Mouse (Mus musculus) spleen, postnatal 4 days (tissue): ENCODE data around the gene Rhebl1.

Source experiments
- DNase-seq, 2 experiments: peaks; one replicate each; pipeline ENCODE4 v3.0.0; 2022; ENCODE audit warnings: low spot score in 2 of 2

Gene Rhebl1

DNA sequence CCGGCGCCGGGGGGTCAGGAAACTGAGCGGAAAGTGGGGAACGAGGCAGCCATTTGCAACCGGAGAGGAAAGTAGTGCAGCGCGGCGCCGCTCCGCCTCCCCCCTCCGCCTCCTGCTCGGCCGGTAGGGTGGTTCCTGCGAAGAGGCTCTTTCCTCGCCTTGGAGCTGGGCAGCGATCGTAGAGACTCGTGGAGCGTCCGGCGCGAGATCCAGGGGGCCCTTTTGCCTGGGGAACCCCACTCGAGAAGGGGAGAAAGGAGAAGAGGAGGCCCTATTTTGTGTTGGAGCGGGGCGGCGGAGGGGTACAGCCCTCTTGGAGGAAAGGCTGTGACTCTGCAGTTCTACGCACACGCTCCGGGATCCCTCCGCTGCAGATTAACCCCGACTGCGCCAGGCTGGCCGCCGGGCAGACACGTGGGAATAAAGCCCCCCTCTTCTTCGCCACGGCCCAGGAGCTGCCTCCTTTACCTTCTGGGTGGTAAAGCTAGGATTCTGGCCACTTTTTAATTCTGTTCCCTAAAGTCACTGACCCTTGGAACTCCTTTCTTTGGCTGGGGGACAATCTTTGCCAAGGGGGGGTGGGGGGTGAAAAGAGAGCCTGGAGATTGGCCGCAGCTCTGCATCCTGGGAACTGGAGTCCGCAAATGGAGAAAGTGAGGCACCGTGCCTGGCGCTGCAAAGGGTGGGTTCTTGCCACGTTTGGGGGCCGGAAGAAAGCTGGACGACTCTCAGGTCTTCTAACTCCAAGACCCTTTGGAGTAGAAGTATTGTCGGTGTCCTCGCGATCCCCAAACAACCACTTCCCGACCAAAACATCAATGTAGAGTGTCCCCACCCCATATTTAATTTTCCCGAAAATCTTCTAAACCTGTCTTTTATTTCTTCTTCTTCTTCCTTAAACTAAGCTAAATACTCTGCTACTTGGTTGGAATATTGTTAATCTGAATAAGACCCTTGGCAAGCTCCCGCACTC is 22.1 kb downstream of the Rhebl1 start:
- DNase-seq: peak; percentile 89 to 94

DNA sequence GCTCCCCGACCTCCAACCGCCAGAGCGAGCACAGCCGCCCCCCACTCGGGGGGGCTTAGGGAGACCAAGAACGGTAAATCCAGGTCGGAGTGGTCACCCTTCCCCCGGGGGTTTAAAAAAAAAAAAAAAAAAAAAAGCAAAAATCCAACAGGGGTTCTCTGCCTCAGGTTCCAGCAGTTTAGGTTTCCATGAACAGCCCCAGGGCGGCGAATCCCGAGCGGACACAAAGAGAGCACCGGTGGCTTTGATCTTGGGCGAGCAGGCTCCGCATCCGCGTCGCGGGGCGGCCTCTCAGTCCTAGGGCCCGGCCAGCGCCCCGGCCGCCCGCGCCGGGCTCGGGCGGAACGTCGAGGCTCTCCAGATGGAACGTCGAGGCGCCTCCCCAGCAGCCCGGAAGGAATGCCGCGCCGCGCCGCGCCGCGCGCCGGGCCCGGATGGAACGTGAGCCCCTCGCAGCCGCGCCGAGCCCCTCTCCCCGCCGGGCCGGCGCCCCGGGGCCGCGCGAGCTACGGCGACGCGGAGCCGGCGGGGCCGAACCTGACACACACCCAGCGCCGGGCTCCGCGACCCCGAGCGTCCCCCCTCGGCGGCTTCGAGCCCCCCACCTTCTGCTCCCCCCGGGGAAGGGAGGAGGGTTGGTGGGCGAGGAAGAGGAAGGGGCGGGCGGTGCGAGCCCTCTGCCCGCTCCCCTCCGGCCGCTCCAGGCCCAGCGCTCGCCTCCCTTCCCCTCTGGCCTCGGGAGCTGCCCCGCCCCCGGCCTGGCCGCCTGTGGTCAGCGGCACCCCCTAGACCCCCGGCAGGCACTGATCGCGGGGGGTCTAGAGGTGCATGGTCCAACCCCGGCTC is 23.0 kb downstream of the Rhebl1 start, which contains the start of gene Kmt2d:
Gene Kmt2d, minus strand, starts transcription at position 135 of the 846 bp plus-strand sequence.
- DNase-seq: peak; percentile 45 to 80

DNA sequence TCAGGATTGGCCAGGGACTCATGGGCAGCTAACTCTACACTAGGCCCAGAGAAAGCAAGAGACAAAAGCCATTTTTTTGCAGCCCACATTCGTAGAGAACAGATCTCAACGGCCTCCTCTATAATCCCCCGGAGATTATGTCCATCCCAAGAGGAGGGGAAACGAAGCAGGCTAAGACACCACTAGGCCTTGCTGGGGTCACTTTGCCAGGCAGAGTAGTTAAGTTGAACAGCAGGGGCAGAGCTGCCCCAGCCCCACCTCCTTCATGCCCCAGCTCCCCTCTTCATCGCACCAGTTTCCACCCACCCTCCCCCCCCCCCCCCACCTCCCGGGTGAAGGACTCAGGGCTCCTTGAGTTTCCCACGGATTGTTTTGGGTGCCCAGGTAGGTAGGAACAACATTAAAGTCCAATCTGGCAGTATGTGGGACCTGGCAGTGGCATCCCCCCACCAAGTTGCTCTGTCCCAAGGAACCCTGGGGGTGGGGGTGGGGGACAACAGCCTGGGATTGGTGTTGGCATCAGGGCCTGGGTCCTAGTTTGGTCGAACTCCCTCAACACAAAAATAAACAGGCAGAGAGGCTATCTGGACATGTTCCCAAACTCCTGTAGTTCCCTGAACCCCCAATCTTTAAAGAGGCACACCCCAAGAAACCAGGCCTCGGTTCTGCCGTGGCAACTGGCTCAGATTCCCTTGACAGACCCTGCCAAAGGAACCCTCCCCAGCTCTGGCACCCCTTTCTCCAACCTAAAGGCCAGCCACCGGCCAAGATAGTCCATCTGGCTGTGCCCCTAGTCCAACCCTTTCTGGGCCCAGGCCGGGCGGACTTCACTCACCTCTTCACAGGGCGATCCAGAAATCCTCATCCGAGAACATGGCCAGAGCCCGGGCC is 23.9 kb downstream of the Rhebl1 start:
- DNase-seq: peak in 1 of 2 experiments; percentile 79

DNA sequence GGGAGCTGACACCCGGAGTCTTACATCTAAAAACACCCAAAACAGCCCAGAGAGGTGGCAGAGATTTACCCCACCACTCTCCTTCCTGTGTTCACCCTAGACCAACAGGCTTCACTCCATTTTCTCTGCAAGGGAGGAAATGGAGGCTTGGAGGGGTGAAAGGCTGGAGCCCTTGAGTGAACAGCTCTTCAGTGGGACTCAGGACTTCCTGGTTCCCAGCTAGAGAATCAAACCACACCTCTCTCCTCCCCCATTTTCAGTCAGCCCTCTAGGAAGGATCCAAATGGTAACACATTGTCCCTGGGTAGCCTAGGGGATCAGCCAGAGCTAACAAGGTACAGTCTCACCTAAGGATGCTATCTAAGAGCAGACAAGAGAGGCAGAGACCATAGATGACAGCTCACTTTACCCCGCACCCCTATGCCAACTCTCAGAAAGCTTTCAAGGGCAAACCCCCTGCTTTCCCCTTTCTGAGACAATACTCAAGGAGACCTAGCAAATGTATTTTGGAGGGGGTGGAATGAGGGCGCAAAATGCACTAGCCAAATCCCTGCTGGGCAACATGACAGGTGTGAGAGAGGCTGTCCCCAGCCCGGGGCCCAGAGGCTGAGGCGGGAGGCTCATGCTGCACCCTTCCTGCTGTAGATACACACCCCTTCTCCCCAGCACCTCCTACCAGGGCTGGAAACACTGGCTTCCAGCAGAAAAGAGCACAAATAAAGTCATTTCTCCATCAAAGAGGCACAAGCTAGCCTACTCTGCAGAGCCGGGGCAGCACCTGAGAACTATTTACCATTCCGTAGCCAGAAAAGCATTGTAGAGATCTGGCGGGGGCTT is 24.8 kb downstream of the Rhebl1 start:
- peak in 1 of 2 experiments; percentile 70 for DNase-seq

DNA sequence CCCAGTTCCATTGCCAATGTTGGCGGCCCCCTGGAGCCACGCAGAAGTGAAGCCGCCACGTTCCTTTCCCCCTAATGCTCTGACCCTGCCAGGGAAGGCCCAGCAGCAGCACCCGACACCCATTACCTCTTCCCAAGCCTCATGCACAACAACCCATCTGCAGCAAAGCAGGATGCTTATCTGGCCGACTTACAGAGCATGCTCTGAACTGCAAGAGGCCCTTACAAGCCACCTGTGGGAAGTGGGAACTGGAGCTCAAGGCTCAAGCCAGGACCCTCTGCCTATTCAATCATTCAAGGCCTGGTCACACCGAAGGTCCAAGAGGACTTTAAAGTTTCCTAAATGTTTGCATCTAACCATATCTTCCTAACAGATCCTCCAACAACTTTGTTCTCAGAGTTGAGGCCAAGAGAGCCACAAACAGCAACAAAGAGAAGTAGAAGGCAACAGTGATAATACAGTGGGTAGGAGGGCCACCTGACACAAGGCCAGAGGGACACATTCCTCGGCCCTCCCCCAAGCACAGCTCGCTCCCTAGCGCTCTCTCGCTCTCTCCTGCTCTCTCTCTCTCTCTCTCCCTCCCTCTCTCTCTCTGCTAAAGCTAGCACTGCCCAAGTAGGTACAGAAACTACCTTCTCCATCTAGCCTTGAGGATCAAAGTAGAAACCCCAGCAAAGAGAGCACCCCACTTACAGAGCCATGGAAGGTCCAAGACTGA is 25.8 kb downstream of the Rhebl1 start:
- peak in 1 of 2 experiments; percentile 63 for DNase-seq

DNA sequence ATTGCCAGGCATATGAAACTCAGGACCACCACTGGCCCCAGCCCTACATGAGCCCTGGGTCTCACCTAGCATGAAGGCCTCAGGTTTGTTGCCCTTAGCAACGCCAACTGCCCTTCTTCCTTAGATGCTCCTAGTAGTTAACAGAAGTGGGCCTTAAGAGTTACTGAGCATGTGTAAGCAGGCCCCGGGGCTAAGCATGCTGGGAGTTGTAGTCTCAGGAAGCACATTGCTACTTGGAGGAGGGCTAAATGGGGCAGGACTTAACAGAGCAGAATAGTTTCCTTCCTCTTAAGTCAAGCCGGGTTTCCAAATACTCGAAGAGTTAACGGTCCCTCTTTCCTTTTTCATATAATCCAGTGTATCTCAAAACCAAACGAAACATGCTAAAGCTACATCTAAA is 27.0 kb downstream of the Rhebl1 start:
- DNase-seq: peak; percentile 63 to 80

DNA sequence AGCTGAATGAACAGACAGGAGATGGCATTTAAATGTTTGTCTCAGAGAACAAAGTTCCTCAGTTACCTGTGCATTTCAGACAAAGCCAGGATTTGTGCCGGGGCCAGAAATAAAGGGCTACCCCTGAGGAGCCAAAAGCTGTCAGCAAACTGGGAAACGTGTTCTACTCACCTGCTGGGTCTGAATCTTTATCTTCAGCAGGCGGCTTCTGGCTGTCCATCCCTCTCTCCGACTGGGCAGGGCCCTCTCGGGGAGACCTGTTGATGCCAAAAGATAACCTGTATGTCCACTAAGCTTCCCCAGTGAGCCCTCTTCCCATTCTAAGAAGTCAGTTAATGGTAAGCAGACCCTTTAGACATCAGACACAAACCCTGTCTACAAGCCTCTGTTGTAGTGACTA is 27.8 kb downstream of the Rhebl1 start:
- no peak for DNase-seq

DNA sequence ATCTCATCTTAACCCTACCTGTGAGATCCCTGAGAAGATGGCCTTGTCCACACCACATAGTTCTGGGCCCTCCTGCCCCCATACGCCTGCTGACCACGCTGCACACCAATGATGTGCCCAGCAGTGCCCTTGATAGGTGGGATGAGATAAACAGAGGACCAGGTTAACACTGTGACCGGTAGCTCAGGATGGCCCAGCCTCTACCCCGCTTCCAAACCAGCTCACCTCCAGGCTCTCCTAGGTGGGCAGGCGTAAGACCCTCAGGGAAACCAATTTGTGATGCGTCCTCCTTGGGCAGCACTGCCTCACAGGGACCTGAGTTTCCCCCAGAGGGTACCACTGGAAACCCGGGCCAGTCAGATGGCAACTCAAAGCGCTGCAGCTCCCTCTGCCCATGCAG is 28.6 kb downstream of the Rhebl1 start:
- DNase-seq: peak in 1 of 2 experiments; percentile 58

DNA sequence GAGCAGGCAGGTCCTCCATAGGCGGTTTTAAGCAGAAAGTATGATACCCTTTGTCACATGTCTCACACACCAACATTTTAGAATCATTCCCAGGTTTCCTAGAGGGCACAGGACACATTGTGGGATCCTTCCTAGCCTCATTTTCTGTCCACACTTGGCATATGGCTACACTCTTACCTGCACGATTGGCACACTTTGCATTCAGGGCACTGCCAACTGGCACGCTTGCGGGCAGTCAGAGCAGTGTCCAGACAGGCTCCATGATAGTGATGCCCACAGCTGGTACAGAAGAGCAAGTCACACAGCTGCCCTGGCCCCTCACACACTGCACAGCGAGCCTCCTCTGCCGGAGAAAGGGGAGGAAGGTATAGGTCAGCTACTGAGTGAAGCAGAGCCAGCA is 29.4 kb downstream of the Rhebl1 start:
- no peak for DNase-seq

DNA sequence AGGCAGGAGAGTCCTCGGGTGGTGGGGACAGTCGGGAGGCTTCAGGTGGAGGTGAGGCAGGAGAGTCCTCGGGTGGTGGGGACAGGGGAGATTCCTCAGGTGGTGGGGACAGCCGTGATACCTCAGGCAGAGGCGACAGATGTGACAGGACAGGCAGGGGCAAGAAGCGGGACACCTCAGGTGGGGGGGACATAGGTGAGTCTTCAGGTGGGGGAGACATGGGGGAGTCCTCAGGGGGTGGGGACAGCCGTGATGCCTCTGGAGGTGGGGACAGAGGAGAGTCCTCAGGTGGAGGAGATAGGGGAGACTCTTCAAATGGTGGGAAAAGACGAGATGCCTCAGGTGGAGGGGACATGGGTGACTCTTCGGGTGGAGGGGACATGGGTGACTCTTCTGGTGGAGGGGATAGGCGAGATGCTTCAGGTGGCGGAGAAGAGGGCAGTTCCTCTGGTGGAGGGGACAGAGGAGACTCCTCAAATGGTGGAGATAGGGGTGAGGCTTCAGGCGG is 30.8 kb downstream of the Rhebl1 start:
- no peak for DNase-seq

DNA sequence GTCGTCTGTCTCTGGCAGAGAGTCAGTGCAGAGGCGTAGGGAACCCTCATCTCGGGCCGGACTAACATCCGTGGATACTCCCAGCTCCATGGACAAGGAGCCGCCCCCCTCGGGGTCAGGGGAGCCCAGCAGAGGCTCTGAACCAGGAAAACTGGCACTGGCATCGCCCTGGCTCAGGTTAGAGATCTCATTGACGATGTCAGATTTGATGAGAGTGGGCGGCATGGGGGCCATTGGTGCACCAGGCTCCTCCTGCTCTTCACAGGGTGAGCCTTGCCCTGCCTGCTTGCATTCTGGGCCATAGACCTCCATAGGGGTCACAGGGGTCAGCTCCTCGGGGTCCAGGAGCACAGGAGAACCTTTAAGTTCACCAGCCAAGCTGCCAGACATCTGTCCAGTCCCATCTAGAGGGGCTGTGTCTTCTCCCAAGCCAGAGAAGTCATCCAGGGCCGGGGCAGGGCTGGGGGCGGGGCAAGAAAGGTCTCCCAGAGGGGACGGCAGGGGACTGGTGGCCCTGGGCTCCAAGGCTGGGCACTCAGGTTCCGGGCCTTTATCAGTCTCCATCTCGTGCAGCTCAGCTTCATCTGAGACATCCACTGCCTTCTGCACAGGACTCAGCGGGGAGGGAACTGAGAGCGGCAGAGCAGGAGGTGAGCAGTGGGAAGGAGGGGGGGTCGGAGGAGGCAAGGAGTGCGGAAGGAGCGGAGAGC is 32.5 kb downstream of the Rhebl1 start:
- DNase-seq: peak in 1 of 2 experiments; percentile 64

DNA sequence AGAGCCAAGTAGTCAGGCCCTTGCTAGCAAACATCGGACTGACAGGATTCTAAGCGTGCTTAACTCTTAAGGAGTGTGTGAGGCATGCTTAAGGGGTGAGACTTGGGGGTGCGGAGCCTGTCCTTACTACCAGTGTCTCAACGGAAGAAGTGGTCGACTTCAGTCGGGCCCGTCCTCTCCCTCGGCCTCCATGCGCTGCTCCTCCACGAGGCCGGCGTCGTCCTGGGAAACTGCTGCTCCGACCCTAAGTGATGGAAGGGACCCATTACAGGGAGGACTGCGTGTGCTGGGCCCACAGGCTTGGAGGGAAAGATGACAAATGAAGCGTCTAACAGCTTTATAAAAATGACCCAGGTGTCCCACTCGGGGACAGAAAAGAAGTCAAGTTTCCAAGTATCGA is 33.4 kb downstream of the Rhebl1 start:
- DNase-seq: peak in 1 of 2 experiments; percentile 58

DNA sequence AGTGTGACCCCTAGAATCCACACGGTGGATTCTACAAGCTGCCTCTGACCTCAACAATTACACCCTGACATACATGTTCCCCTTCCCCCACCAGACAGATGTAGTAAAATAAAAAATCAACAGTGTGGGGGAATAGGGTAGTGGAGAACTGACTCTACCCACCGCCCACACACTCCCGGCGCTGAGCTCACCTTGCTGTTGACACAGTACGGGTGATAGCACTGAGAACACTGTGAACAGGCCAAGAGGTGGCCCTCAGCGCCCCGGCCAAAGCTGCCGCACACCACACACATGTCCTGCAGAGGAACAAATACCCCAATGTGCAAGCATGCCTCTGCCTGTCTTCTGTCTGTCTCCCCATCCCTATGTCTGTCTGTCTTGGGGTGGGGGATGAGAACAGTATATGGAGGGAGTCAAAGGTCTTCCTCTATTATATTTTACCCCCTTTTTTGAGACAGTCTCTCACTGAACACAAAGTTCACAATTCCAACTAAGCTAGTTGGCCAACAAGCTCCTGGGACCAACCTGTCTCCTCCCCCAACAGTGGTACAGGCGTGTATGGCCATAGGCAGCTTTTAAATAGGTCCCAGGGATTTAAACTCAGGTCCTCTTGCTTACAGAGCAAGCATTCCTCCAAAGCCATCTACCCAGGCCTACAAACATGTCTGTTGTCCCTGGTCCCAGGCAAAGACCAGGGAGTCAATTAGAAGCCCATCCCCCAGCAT is 34.9 kb downstream of the Rhebl1 start:
- no peak for DNase-seq

DNA sequence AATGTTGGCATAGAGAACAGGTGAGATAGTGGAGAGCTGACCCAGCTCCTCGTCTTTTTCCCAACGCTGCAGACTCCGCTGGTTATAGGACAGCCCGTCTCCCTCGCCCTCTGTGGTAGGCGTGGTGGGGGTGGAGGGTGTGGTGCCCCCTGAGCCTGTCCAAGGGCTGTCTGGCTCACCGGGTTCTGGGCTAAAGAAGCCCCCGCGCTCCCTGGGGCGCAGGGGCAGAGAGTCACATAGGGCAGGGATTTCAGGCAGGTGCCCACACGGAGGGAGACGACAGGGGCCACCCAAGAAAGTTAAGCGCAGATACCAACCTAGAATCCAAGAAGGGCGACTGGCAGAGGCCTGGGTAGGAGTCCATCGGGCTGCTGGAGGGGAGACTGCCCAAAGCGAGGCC is 40.1 kb downstream of the Rhebl1 start:
- DNase-seq: no peak

DNA sequence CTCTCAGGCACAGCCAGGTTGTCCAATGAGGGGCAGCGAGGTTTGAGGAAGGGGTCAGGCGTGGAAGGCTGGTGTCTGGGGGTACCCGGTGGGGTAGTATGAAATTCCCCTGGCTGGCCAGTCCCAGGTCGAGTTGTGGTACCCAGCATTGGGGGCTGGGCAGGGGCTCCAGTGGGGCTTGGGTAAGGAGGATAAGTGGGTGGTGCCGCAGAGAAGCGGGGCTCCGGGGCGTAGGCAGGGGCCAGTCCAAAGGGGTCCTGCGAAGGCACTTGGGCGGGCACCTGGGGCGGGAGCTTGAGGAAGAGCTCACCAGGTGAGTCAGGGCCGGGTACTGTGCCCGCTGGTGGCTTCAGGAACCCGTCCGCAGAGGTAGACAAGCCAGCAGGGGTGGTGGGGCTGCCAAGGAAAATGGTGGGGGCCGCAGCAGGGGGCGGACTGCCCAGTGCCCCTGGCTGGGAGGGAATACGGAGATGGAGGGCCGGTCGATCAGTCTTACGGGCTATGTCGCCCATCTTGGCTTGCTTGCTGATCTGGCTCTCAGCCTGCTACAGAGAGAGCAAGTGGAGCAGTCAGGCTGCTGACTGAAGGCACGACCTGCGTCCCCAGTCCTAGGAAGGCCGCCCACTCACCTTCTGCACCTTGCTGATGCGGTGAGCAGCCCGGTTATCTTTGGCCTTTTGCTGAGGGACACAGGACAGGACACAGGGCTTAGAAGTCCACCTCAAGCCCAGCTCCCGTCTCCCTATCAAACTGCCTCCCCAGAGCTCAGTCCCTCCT is 41.0 kb downstream of the Rhebl1 start:
- DNase-seq: no peak

DNA sequence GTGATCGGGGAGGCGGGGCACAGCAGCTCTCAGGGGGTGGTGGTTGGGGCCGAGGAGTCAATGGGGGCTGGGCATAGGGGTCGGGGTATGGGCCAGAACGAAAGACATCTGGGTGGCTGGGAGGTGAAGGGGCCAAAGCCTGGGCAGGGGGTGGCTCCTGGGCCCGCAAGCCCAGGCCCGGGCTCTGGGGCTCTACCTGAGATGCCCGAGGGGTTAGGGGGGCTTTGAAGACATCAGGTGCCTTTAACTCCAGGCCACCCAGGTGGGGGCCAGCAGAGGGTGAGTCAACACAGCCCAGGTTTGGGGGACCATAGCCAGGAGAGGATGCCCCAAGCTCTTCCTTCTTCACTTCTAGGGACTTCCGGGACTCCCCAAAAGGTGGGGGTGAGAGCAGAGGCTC is 41.6 kb downstream of the Rhebl1 start:
- DNase-seq: peak in 1 of 2 experiments; percentile 61

DNA sequence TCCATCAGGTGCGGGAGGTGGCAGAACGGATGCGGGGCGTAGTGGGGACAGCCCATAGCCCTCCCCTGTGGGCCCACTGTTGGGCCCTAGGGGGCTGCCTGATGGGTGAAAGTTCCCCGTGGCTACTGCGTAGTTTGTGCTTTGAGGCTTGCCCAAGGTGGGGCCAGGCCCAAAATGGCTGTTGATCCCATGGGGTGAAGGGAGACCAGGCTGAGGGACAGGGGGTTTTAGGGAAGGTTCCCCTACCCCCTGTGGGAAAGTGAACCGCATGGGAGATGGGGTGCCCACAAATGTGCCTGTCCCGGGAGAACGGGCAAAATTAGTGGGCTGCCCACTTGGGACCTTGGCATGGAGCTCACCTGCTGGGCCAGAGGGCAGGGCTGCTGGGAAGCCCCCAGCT is 42.3 kb downstream of the Rhebl1 start:
- peak in 1 of 2 experiments; percentile 62 for DNase-seq
